Mouse (Mus musculus): ENCODE results near the gene Rngtt.

DNA sequence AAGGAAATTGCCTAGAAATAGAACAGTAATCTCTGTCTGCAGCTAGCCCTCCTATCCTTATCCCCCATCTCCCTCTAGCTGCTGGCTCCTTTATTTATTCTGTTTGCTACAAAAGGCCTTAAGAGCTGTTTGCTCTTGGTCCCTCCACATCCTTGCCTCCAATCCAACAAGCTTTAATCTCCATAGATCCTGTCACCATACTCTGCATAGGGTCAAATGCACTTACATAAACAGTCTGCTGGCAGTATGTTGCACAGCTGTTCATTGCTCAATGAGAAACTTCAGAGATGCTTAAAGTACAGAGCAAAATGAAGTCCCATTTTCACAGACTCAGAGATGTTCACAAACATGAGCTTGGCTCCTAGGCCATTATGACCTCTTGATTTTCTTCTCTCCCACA, 196.5 kb downstream of the Rngtt start:
- TF ChIP-seq GATA1 (IDR thresholded peaks at IDR 0.05; ENCODE audit: borderline replicate concordance, low read length) (no peak), FLI1 (IDR thresholded peaks at IDR 0.05; ENCODE audit: low read length) (no peak)
